In the genomic region with DNA sequence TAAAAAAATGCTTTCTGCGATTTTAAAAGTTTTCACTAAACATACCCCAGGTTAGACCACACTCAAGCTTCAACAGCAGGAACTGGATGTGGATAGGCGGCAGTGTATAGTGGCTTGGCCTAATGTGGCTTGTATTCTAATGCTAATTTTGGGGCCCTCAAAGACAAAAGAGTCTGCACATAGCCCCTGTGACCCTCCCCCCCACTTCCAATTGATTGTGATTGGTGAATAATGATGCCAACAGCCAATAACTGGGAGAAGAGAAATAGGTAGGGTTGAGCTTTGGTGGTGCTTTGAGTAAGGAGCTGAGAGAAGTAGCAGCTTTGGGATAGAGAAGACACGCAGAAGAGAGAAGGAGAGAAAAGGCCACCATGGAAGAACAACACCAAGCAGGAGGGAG, we compare ENCODE assay signal across 26 mouse cellular contexts.
"Had no signal": no experiment of that assay in that cellular context is flagged by ENCODE, and none has a peak within 500 bp of the region (broad histone marks: within the 10 kb centered on the region; RNA-seq: fewer than 3 reads in every experiment).

No protein-coding gene starts in this region.

- H3K4me2 ChIP-seq: heart, embryonic 12.5 days; hindbrain, embryonic 12.5 days; hindbrain, embryonic 14.5 days; intestine, embryonic 15.5 days; limb, embryonic 13.5 days; limb, embryonic 15.5 days; liver, embryonic 13.5 days; liver, embryonic 15.5 days had no signal

- H3K4me1 ChIP-seq: hindbrain, embryonic 10.5 days; hindbrain, embryonic 12.5 days; intestine, embryonic 15.5 days; limb, embryonic 13.5 days; liver, embryonic 13.5 days; liver, embryonic 15.5 days had no signal

- H3K27me3 ChIP-seq: heart, embryonic 12.5 days; hindbrain, embryonic 12.5 days; intestine, embryonic 15.5 days; limb, embryonic 13.5 days; limb, embryonic 15.5 days; liver, embryonic 13.5 days; liver, embryonic 15.5 days had no signal

- H3K27ac ChIP-seq: heart, embryonic 10.5 days; hindbrain, embryonic 10.5 days; hindbrain, embryonic 12.5 days; hindbrain, embryonic 14.5 days; intestine, embryonic 15.5 days; layer of hippocampus, adult 2 months; limb, embryonic 13.5 days; limb, embryonic 15.5 days; liver, embryonic 13.5 days; liver, embryonic 15.5 days had no signal

- H3K4me3 ChIP-seq: heart, embryonic 10.5 days; heart, embryonic 12.5 days; hindbrain, embryonic 10.5 days; hindbrain, embryonic 12.5 days; intestine, embryonic 15.5 days; layer of hippocampus, adult 2 months; limb, embryonic 13.5 days; limb, embryonic 15.5 days; liver, embryonic 13.5 days; liver, embryonic 15.5 days had no signal

- H3K9ac ChIP-seq: heart, embryonic 12.5 days; hindbrain, embryonic 12.5 days; hindbrain, embryonic 14.5 days; intestine, embryonic 15.5 days; limb, embryonic 13.5 days; limb, embryonic 15.5 days; liver, embryonic 13.5 days; liver, embryonic 15.5 days had no signal

- H3K36me3 ChIP-seq: heart, embryonic 10.5 days; heart, embryonic 12.5 days; hindbrain, embryonic 10.5 days; hindbrain, embryonic 12.5 days; intestine, embryonic 15.5 days; limb, embryonic 13.5 days; limb, embryonic 15.5 days; liver, embryonic 13.5 days; liver, embryonic 15.5 days had no signal

- H3K9me3 ChIP-seq: heart, embryonic 10.5 days; hindbrain, embryonic 10.5 days; hindbrain, embryonic 12.5 days; intestine, embryonic 15.5 days; limb, embryonic 15.5 days; liver, embryonic 13.5 days; liver, embryonic 15.5 days had no signal

- ATAC-seq: hindbrain, embryonic 16.5 days; inflammation-experienced regulatory T-cells, adult 6 months; intestine, embryonic 15.5 days; intestine, postnatal 0 days had no signal

- DNase-seq: gastrocnemius, postnatal 10 days; gastrocnemius, postnatal 25 days; heart, adult 18-20 months; heart, postnatal 10 days; heart, postnatal 4 days; kidney, adult 18-20 months; kidney, adult 8-10 months; kidney, postnatal 10 days; kidney, postnatal 25 days; kidney, postnatal 4 days; layer of hippocampus, postnatal 36 days; left cerebral cortex, postnatal 4 days; liver, embryonic 13.5 days had no signal
